Mouse (Mus musculus) right cerebral cortex, postnatal 25 days (tissue): ENCODE measurements around the gene Gemin2.
"Not testable (repeated sequence)": the region's sequence is repeated elsewhere in the genome, so short reads cannot be mapped to it uniquely, and the experiment has no call there.

Experiments
- DNase-seq: peaks from one replicate; pipeline ENCODE4 v3.0.0; 2022

Gene Gemin2

GRCm38 (mm10) chr12:59013234-59013633, at the start of gene Gemin2:
Gene Gemin2 (plus strand): TSS chr12:59013393.
- peak; percentile 90 for DNase-seq

GRCm38 (mm10) chr12:58964583-58964982, 48.6 kb upstream of the Gemin2 start:
- DNase-seq = no peak

GRCm38 (mm10) chr12:58976966-58977365, 36.2 kb upstream of the Gemin2 start:
- DNase-seq = no peak

GRCm38 (mm10) chr12:58981178-58981661, 32.0 kb upstream of the Gemin2 start:
- DNase-seq = not testable (repeated sequence)

GRCm38 (mm10) chr12:58985766-58986165, 27.4 kb upstream of the Gemin2 start:
- DNase-seq = no peak

- DNase-seq = no peak
These were observed 2.7 kb upstream of the Gemin2 start for GRCm38 (mm10) chr12:59010482-59010881.

GRCm38 (mm10) chr12:59011275-59011843, 1.8 kb upstream of the Gemin2 start:
- no peak for DNase-seq

GRCm38 (mm10) chr12:59011844-59012709, 1.1 kb upstream of the Gemin2 start, which contains the start of gene Sec23a:
Gene Sec23a (minus strand): TSS chr12:59012017.
- peak; percentile 97 for DNase-seq

- DNase-seq = no peak
These were observed 492 bp upstream of the Gemin2 start for GRCm38 (mm10) chr12:59012710-59013091.

GRCm38 (mm10) chr12:59017970-59018369, 4.8 kb downstream of the Gemin2 start:
- DNase-seq = no peak

GRCm38 (mm10) chr12:59019891-59020290, 6.7 kb downstream of the Gemin2 start:
- DNase-seq = no peak

- no peak for DNase-seq
These were observed 8.1 kb downstream of the Gemin2 start for GRCm38 (mm10) chr12:59021306-59021705.

GRCm38 (mm10) chr12:59032101-59032500, 18.9 kb downstream of the Gemin2 start:
- no peak for DNase-seq

GRCm38 (mm10) chr12:59039162-59039970, 26.2 kb downstream of the Gemin2 start:
- no peak for DNase-seq

- no peak for DNase-seq
These were observed 27.0 kb downstream of the Gemin2 start for GRCm38 (mm10) chr12:59039971-59040844.

- DNase-seq = no peak
These were observed 27.7 kb downstream of the Gemin2 start for GRCm38 (mm10) chr12:59040851-59041250.

- no peak for DNase-seq
These were observed 39.3 kb downstream of the Gemin2 start for GRCm38 (mm10) chr12:59052470-59052869.

- no peak for DNase-seq
These were observed 40.0 kb downstream of the Gemin2 start for GRCm38 (mm10) chr12:59053166-59053565.

GRCm38 (mm10) chr12:59053976-59054375, 40.8 kb downstream of the Gemin2 start:
- DNase-seq = no peak

GRCm38 (mm10) chr12:59055196-59055850, 42.1 kb downstream of the Gemin2 start:
- DNase-seq = no peak

- no peak for DNase-seq
These were observed 43.0 kb downstream of the Gemin2 start for GRCm38 (mm10) chr12:59056222-59056621.

GRCm38 (mm10) chr12:59058242-59058641, 45.0 kb downstream of the Gemin2 start:
- not testable (repeated sequence) for DNase-seq
